Mouse (Mus musculus) C2C12 (cell line): ENCODE results near the gene Myo9a.

ENCODE experiments used
- CEBPB ChIP-seq: IDR thresholded peaks from one replicate; pipeline ENCODE4 v1.6.1; 2011; ENCODE audit warnings: low read depth, mild to moderate bottlenecking, control low read depth, moderate library complexity
- CTCF ChIP-seq: IDR thresholded peaks from one replicate; pipeline ENCODE4 v1.5.1; 2011; ENCODE audit not compliant: control insufficient read depth, insufficient read depth, insufficient read length
- FOSL1 ChIP-seq: IDR thresholded peaks from one replicate; pipeline ENCODE4 v1.8.0; 2011; ENCODE audit warnings: mild to moderate bottlenecking, low read length; ENCODE audit not compliant: poor library complexity, insufficient read depth, severe bottlenecking
- MAX ChIP-seq: IDR thresholded peaks from one replicate; pipeline ENCODE4 v1.6.1; 2011; ENCODE audit warnings: mild to moderate bottlenecking, control low read depth
- MYOD1 ChIP-seq: IDR thresholded peaks from one replicate; pipeline ENCODE4 v1.6.1; 2011; ENCODE audit warnings: low read depth; ENCODE audit not compliant: control insufficient read depth, insufficient read length
- MYOG ChIP-seq: IDR thresholded peaks from one replicate; pipeline ENCODE4 v1.6.1; 2011; ENCODE audit not compliant: control insufficient read depth, insufficient read length; ENCODE audit errors: extremely low read depth
- USF1 ChIP-seq: IDR thresholded peaks from one replicate; pipeline ENCODE4 v1.6.1; 2011; ENCODE audit warnings: low read depth, mild to moderate bottlenecking, control low read depth, moderate library complexity

DNA sequence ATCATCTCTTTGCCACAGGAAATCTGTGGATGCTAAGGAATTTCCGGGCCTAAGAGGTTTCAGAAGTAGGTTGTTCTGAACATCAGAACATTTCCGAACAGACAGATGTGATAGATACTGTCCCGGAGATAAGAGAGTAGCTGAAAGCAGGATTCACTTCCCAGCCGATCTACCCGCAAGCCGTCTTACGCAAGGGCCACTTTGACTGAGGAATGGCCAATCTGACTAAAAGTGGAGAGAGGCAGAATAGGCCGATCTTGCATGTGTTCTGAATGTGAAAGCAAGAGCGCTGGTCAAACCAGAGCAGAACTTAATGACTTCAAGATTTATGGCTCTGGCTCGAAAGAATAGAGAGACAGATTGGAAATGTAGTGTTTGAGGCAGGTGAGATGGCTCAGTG is 25.2 kb upstream of the Myo9a start:
- TF ChIP-seq CTCF = no peak
- TF ChIP-seq MAX = no peak
- TF ChIP-seq MYOG = no peak
- TF ChIP-seq USF1 = no peak
- TF ChIP-seq MYOD1 = no peak
- TF ChIP-seq CEBPB = no peak
- no peak for TF ChIP-seq FOSL1
